Mouse (Mus musculus) megakaryocyte, embryonic 14.5 days (primary cell): ENCODE data around the gene Tff3. TPM values are rescaled to one million over a fixed set of nuclear protein-coding genes. Genes with fewer than 3 reads are reported as not detected.

Experiments used
- H3K27me3 ChIP-seq: replicated peaks from 2 replicates; pipeline ENCODE3; 2012; ENCODE audit warnings: inconsistent platforms
- H3K36me3 ChIP-seq: replicated peaks from 2 replicates; pipeline ENCODE3; 2012; ENCODE audit warnings: low read length, inconsistent platforms, mixed read lengths
- H3K4me1 ChIP-seq: 2 replicates; pipeline ENCODE4 v1.6.1; 2012; ENCODE audit warnings: inconsistent platforms
- H3K4me3 ChIP-seq: replicated peaks from 2 replicates; pipeline ENCODE3; 2012; ENCODE audit warnings: moderate library complexity, mild to moderate bottlenecking, inconsistent platforms
- H3K9me3 ChIP-seq: 2 replicates; pipeline ENCODE4 v1.6.1; 2012; ENCODE audit warnings: inconsistent platforms
- FLI1 ChIP-seq: IDR thresholded peaks from 2 replicates; pipeline ENCODE4 v1.6.1; 2012; ENCODE audit warnings: low read length, inconsistent platforms, mixed read lengths
- GATA1 ChIP-seq: IDR thresholded peaks from 3 replicates; pipeline ENCODE4 v1.6.1; 2012; ENCODE audit warnings: mixed read lengths, low read length, inconsistent platforms, borderline replicate concordance
- polyA plus RNA-seq: library from polyadenylated mRNA; stranded (reverse); fragments of >175 nt; gene quantifications from 2 replicates; pipeline ENCODE4 v1.2.3, GENCODE M21; 2012; ENCODE audit warnings: low replicate concordance; ENCODE audit not compliant: insufficient read depth

Gene Tff3
- polyA plus RNA-seq, 1 experiment, result not detected

GRCm38 (mm10) chr17:31145998-31146397 is 16.6 kb upstream of the Tff3 start:
- TF ChIP-seq GATA1 (no peak), FLI1 (no peak)
- no peaks in the 10 kb centered on the region for H3K4me1 ChIP-seq
- no peaks in the 10 kb centered on the region for H3K36me3 ChIP-seq
- H3K27me3 ChIP-seq, result peaks cover 38% of the 10 kb centered on the region
- no peak overlapping the region for H3K4me3 ChIP-seq
- peaks cover 29% of the 10 kb centered on the region for H3K9me3 ChIP-seq

DNA sequence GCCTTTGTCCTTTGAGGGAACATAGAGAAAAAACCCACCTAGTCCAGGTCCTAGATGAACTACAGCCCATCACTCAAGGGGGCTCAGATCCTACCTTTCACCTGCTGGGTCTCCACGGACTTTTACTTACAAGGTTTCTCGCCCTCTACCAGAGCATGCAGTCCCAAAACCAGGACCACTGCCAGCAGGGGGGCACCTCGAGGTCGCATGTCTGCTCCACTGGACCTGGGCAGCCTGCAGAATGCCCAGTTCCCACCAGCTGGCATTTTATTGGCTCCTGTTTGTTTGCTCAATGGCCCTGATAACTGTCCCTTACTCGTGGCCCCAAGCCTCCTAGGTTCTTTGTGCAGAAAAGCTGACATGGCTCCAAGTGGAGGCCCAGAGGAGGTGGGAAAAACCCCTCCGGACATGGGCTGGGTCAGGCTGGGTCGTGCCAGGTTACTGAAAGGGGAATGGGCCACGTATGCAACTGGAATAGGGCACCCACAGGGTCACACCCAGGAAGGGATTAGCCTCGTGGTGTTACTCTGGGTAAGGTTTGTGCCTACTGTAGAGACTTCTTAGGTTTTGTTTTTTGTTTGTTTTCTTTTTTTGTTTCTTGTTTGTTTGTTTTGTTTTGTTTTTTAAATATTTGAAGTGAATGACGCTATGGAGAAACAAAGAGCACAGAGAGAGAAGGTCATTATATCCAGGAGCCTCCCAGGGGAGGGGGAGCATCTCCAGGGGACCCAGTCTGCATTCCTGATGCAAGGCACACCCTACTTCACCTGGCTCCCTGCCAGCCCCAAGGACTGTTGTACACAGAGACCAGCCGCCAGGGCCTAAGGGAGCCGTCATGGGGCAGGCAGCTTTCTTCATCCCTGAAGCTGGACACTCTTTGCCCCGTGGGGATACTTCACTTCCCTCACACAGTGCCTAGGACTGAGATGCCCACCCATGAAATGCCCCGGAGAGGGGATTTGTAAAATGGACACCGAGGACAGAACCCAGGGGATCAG is 14.9 kb upstream of the Tff3 start, which contains the start of gene Tff2:
Tff2 (minus strand) TSS at position 243 of the 998 bp plus-strand sequence.
- Histone ChIP-seq H3K36me3 (no peaks in the 10 kb centered on the region), H3K4me1 (no peaks in the 10 kb centered on the region), H3K4me3 (no peak within 1 kb of the TSS), H3K9me3 (peaks cover 24% of the 10 kb centered on the region), H3K27me3 (peaks cover 36% of the 10 kb centered on the region)
- TF ChIP-seq FLI1 (no peak), GATA1 (no peak)

- Histone ChIP-seq H3K27me3 (peaks cover 36% of the 10 kb centered on the region), H3K4me1 (peaks cover 4% of the 10 kb centered on the region; the same call in 1 of the 2 replicates), H3K4me3 (no peak overlapping the region), H3K9me3 (peaks cover 14% of the 10 kb centered on the region), H3K36me3 (no peaks in the 10 kb centered on the region)
- TF ChIP-seq GATA1 (no peak), FLI1 (no peak)
These were observed 12.7 kb upstream of the Tff3 start for GRCm38 (mm10) chr17:31142116-31142515.

GRCm38 (mm10) chr17:31138398-31138797 is 9.0 kb upstream of the Tff3 start:
- Histone ChIP-seq H3K36me3 (no peaks in the 10 kb centered on the region), H3K27me3 (peaks cover 25% of the 10 kb centered on the region), H3K4me3 (no peak overlapping the region), H3K9me3 (no peaks in the 10 kb centered on the region), H3K4me1 (peaks cover 4% of the 10 kb centered on the region; the same call in 1 of the 2 replicates)
- TF ChIP-seq FLI1 (no peak), GATA1 (no peak)

DNA sequence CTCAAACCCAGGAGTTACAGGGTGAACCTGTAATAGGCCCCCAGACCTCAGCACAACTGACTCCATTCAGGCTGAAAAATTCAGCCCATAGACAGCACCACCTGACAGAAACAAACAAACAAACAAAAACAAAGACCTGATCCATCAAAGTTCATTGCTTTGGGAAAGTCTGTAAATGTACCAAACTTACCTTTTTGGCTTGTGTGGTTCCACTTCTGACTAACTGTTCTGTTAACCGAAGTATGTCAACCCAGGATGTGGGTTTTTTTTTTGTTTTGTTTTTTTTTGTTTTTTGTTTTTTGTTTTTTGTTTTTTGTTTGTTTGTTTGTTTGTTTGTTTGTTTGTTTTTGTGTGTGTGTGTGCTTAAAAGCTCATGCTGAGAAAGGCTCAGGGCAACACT is 7.4 kb upstream of the Tff3 start:
- H3K9me3 ChIP-seq, result no peaks in the 10 kb centered on the region
- TF ChIP-seq FLI1 (no peak), GATA1 (no peak)
- H3K4me1 ChIP-seq, result peaks cover 4% of the 10 kb centered on the region; the same call in 1 of the 2 replicates
- H3K4me3 ChIP-seq, result no peak overlapping the region
- H3K36me3 ChIP-seq, result no peaks in the 10 kb centered on the region
- peaks cover 17% of the 10 kb centered on the region for H3K27me3 ChIP-seq

DNA sequence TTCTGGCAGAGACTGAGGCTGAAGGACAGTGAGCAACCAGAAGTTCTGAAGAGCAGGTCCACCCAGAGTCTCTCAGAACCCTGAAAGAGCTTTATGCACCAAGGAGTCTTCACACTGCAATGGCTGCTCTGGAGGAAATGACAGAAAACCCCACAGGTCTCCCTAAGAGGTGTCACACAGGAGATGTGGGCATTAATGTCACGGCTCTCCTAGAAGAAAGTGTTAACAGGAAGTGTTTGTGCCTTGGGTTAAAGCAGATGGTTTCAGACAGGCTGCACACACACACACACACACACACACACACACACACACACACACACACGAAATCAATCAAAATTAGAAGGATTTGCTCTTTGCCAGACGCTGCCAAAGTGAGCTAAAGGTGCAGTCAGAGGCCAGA is 6.8 kb upstream of the Tff3 start:
- Histone ChIP-seq H3K9me3 (no peaks in the 10 kb centered on the region), H3K4me1 (peaks cover 4% of the 10 kb centered on the region; the same call in 1 of the 2 replicates), H3K36me3 (no peaks in the 10 kb centered on the region), H3K27me3 (peaks cover 17% of the 10 kb centered on the region), H3K4me3 (no peak overlapping the region)
- TF ChIP-seq FLI1 (no peak), GATA1 (no peak)

GRCm38 (mm10) chr17:31134913-31135312 is 5.5 kb upstream of the Tff3 start:
- TF ChIP-seq GATA1 (no peak), FLI1 (no peak)
- Histone ChIP-seq H3K36me3 (no peaks in the 10 kb centered on the region), H3K9me3 (no peaks in the 10 kb centered on the region), H3K4me3 (no peak overlapping the region), H3K4me1 (peaks cover 4% of the 10 kb centered on the region; the same call in 1 of the 2 replicates), H3K27me3 (peaks cover 25% of the 10 kb centered on the region)

DNA sequence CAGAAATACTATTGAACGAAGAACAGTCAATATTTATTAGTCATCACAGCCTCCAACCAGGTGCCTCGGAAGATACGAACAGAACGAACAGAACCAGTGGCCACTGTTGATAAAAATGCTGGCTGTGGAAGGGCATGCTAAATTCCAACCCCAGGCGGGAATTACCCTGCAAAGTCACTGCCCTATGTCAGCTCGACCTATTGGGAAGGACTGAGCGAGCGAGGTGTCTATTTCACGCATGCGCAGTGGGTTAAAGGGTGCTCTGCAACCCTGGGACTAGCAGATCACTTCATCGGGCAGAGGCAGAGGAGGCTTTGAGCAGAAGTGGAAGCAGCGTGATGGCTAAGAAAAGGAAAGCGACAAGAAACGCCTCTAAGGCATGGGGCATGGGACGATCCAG is 4.3 kb upstream of the Tff3 start:
- H3K27me3 ChIP-seq, result peaks cover 31% of the 10 kb centered on the region
- no peak overlapping the region for H3K4me3 ChIP-seq
- no peaks in the 10 kb centered on the region for H3K36me3 ChIP-seq
- TF ChIP-seq FLI1 (no peak), GATA1 (no peak)
- peaks cover under 1% of the 10 kb centered on the region; the same call in 1 of the 2 replicates for H3K4me1 ChIP-seq
- no peaks in the 10 kb centered on the region for H3K9me3 ChIP-seq

DNA sequence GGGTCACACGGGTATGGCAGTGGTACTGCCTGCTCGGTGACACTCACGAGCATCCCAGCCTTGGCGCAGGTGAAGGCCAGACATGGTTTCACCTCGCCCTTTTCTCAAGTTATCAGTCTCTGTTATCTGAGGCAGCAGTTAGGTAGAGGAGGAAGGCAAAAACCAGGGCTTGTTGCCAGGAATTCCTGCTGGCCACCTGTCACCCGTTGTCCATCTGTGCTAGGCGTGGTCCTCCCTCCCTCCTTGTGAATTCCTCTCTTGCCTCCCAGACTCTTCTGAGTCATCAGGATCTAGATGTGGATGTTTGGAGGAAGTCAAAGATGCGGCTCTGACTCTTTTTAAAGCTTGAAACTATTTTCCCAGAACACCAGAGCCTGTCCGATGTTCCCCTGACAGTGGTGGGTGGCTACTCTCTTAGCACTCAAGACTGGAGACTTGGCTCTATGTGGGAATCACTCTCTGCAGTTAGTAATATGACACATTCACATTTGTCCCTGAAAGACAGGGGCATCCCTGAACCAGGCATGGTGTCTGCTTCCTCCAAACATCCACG is 1.9 kb upstream of the Tff3 start:
- no peaks in the 10 kb centered on the region for H3K4me1 ChIP-seq
- no peak overlapping the region for H3K4me3 ChIP-seq
- TF ChIP-seq GATA1 (no peak), FLI1 (no peak)
- H3K27me3 ChIP-seq, result peaks cover 51% of the 10 kb centered on the region
- H3K9me3 ChIP-seq, result no peaks in the 10 kb centered on the region
- no peaks in the 10 kb centered on the region for H3K36me3 ChIP-seq
